Mouse (Mus musculus) cerebellum, adult 2 months (tissue): Measurements from ENCODE around the gene Hormad2.

Experiments used
- CTCF ChIP-seq: fragments of 200-500 bp; IDR thresholded peaks from 2 replicates; pipeline ENCODE4 v1.5.1; 2011; ENCODE audit warnings: low read depth, mild to moderate bottlenecking, control low read depth, low read length, moderate library complexity, borderline replicate concordance; ENCODE audit not compliant: insufficient read depth
- POLR2A ChIP-seq: fragments of 200-500 bp; IDR thresholded peaks from 2 replicates; pipeline ENCODE4 v1.6.1; 2011; ENCODE audit warnings: low read length, control low read depth, borderline replicate concordance; ENCODE audit not compliant: insufficient read depth

DNA sequence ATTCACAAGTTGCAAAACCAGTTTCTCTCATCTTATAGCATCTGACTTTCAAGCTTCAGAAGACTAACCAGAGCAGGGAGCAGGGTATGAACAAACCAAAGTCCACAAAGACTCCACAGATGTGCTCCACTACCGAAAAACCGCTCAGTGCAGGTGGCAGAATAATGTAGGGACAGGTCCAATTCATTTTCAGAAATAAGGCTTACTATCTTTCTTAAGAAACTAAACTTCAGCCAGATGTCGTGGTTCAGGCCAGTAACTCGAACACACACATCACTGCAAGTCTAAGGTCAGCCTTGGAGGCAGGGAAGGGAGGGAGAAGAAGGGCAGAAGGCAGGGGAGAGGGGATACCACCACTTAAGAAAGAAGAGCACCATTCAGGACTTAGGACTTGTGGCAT lies 48.3 kb upstream of the Hormad2 start:
- TF ChIP-seq POLR2A (no peak), CTCF (no peak)
